In genomic region chr14:76329983-76330382, GRCm38 (mm10) we compare ENCODE assay signal across 23 mouse cellular contexts.
DNase-seq lines count a peak whose midpoint lies in the region; ATAC-seq and TF ChIP-seq lines count a peak whose summit lies in the region.
"Had no signal": no experiment of that assay in that cellular context is flagged by ENCODE, and none has a peak within 500 bp of the region (broad histone marks: within the 10 kb centered on the region; RNA-seq: fewer than 3 reads in every experiment).

No protein-coding gene starts in this region.

- TF ChIP-seq CTCF in liver, adult 2 months (IDR thresholded peaks at IDR 0.05; ENCODE audit: low read depth, low read length): no peak
- TF ChIP-seq CTCF in CH12.LX (conservative IDR thresholded peaks at IDR 0.05 in 1 of 2, IDR thresholded peaks at IDR 0.05 in 1 of 2; ENCODE audit: low read depth in 2 of 2, low read length in 2 of 2): no peak
- no peak for TF ChIP-seq CTCF in liver, postnatal 0 days (IDR thresholded peaks at IDR 0.05; ENCODE audit: low read depth)

- H3K9ac ChIP-seq in liver, adult 2 months (ENCODE audit: low read depth, low read length): no peak overlapping the region
- H3K9ac ChIP-seq in liver, embryonic 12.5 days: no peak overlapping the region
- H3K9ac ChIP-seq in CH12.LX (ENCODE audit: insufficient read depth, low read depth): no peak overlapping the region
- no peak overlapping the region for H3K9ac ChIP-seq in liver, postnatal 0 days (replicated peaks)
- no peak overlapping the region for H3K9ac ChIP-seq in forebrain, embryonic 15.5 days (replicated peaks)
- H3K9ac ChIP-seq: embryonic facial prominence, embryonic 13.5 days; forebrain, embryonic 12.5 days; heart, embryonic 12.5 days; liver, embryonic 14.5 days had no signal

- no peak overlapping the region for H3K27ac ChIP-seq in liver, adult 2 months (replicated peaks; ENCODE audit: insufficient read depth, low read depth, low read length)
- no peak overlapping the region for H3K27ac ChIP-seq in liver, embryonic 12.5 days
- no peak overlapping the region for H3K27ac ChIP-seq in CH12.LX (ENCODE audit: insufficient read depth, low read depth)
- H3K27ac ChIP-seq in liver, postnatal 0 days (ENCODE audit: low read depth): no peak overlapping the region
- H3K27ac ChIP-seq in forebrain, embryonic 15.5 days (replicated peaks): no peak overlapping the region
- H3K27ac ChIP-seq: embryonic facial prominence, embryonic 13.5 days; forebrain, embryonic 12.5 days; kidney, postnatal 0 days; liver, embryonic 14.5 days had no signal

- no peaks in the 10 kb centered on the region; the same call in 1 of the 2 replicates for H3K27me3 ChIP-seq in liver, adult 2 months (ENCODE audit: control insufficient read depth, insufficient read depth, low read length)
- H3K27me3 ChIP-seq in liver, embryonic 12.5 days (replicated peaks): no peaks in the 10 kb centered on the region
- no peaks in the 10 kb centered on the region for H3K27me3 ChIP-seq in CH12.LX (replicated peaks)
- H3K27me3 ChIP-seq in liver, postnatal 0 days (ENCODE audit: insufficient read depth, low read length): no peaks in the 10 kb centered on the region
- H3K27me3 ChIP-seq in forebrain, embryonic 15.5 days: no peaks in the 10 kb centered on the region
- H3K27me3 ChIP-seq: embryonic facial prominence, embryonic 13.5 days; forebrain, embryonic 12.5 days; heart, embryonic 12.5 days had no signal

- WGBS in liver, adult 2 months: 62% methylated on average over 5 of the region's 5 CpGs
- 32% methylated on average over 5 of the region's 5 CpGs for WGBS in liver, embryonic 12.5 days (ENCODE audit: insufficient replicate concordance)
- WGBS in liver, postnatal 0 days (ENCODE audit: insufficient replicate concordance): 29% methylated on average over 5 of the region's 5 CpGs
- 85% methylated on average over 5 of the region's 5 CpGs for WGBS in forebrain, embryonic 15.5 days

- dilution Hi-C loops in CH12.LX (cut with MboI; ENCODE audit: extremely low pct_ligation_motif_present, extremely low pct_unique_long_range_greater_than_20kb, low sequenced_read_pairs): no loop called here

- peak; percentile 25 for DNase-seq in liver, adult 2 months (ENCODE audit: extremely low read depth, low read depth, low spot score)
- peak; percentile 26 for DNase-seq in 416B (ENCODE audit: low read depth)
- peak; percentile 73 for DNase-seq in CH12.LX (ENCODE audit: extremely low read depth)
- DNase-seq in liver, postnatal 0 days: no peak
- no peak for DNase-seq in retina, embryonic 14.5 days (ENCODE audit: low spot score)
- DNase-seq in spleen, postnatal 14 days (ENCODE audit: low spot score in 2 of 2): no peak
- DNase-seq: adrenal gland, adult 2 months; cerebellum, adult 18-20 months; cerebellum, postnatal 14 days; heart, postnatal 10 days; kidney, adult 2 months; layer of hippocampus, adult 9-11 months; thymus, postnatal 14 days had no signal

- no peaks in the 10 kb centered on the region for H3K36me3 ChIP-seq in liver, adult 2 months (ENCODE audit: control insufficient read depth, insufficient read depth, low read length)
- no peaks in the 10 kb centered on the region for H3K36me3 ChIP-seq in liver, embryonic 12.5 days
- no peaks in the 10 kb centered on the region for H3K36me3 ChIP-seq in CH12.LX (replicated peaks in 1 of 2; ENCODE audit: control insufficient read depth in 1 of 2, insufficient read depth in 1 of 2, low read length in 1 of 2)
- H3K36me3 ChIP-seq in liver, postnatal 0 days (replicated peaks; ENCODE audit: insufficient read depth, low read length): no peaks in the 10 kb centered on the region
- H3K36me3 ChIP-seq in forebrain, embryonic 15.5 days: no peaks in the 10 kb centered on the region
- H3K36me3 ChIP-seq: embryonic facial prominence, embryonic 13.5 days; forebrain, embryonic 12.5 days; heart, embryonic 12.5 days; midbrain, embryonic 10.5 days had no signal

- no peak for TF ChIP-seq RAD21 in CH12.LX (IDR thresholded peaks at IDR 0.05; ENCODE audit: low read depth, low read length)

- no peaks in the 10 kb centered on the region for H3K79me2 ChIP-seq in liver, adult 2 months (ENCODE audit: control insufficient read depth, insufficient read depth, low read length)
- no peaks in the 10 kb centered on the region for H3K79me2 ChIP-seq in CH12.LX (replicated peaks; ENCODE audit: control insufficient read depth, extremely low read depth, insufficient read depth, poor library complexity, severe bottlenecking)

- no peak for TF ChIP-seq EP300 in CH12.LX (IDR thresholded peaks at IDR 0.05; ENCODE audit: low read length)
- no peak for TF ChIP-seq EP300 in liver, postnatal 0 days (IDR thresholded peaks at IDR 0.05; ENCODE audit: low read depth)

- in situ Hi-C loops in CH12.LX (cut with MboI; ENCODE audit: low pct_ligation_motif_present, low pct_unique_long_range_greater_than_20kb, low sequenced_read_pairs): no loop called here

- no peak for TF ChIP-seq POLR2A in liver, adult 2 months (IDR thresholded peaks at IDR 0.05; ENCODE audit: extremely low read depth, insufficient read depth, low read length)
- no peak for TF ChIP-seq POLR2A in CH12.LX (IDR thresholded peaks at IDR 0.05; ENCODE audit: low read depth, low read length)

- H3K4me3 ChIP-seq in liver, adult 2 months (ENCODE audit: insufficient read depth, low read depth, low read length): no peak overlapping the region
- H3K4me3 ChIP-seq in liver, embryonic 12.5 days: no peak overlapping the region
- no peak overlapping the region for H3K4me3 ChIP-seq in CH12.LX (replicated peaks in 1 of 3; ENCODE audit: low read depth in 2 of 3, low read length in 2 of 3, poor library complexity in 1 of 3)
- H3K4me3 ChIP-seq in liver, postnatal 0 days (ENCODE audit: low read depth, low read length): no peak overlapping the region
- H3K4me3 ChIP-seq in forebrain, embryonic 15.5 days: no peak overlapping the region
- H3K4me3 ChIP-seq: embryonic facial prominence, embryonic 13.5 days; erythroblast, embryonic 14.5 days; forebrain, embryonic 12.5 days; heart, embryonic 12.5 days; midbrain, embryonic 10.5 days had no signal

- no peaks in the 10 kb centered on the region for H3K9me3 ChIP-seq in liver, embryonic 12.5 days (replicated peaks)
- H3K9me3 ChIP-seq in CH12.LX (replicated peaks; ENCODE audit: low read length): no peaks in the 10 kb centered on the region
- no peaks in the 10 kb centered on the region for H3K9me3 ChIP-seq in liver, postnatal 0 days (ENCODE audit: low read length)
- H3K9me3 ChIP-seq in forebrain, embryonic 15.5 days: no peaks in the 10 kb centered on the region
- H3K9me3 ChIP-seq: embryonic facial prominence, embryonic 13.5 days; forebrain, embryonic 12.5 days; midbrain, embryonic 10.5 days had no signal

- no peak overlapping the region for H3K4me2 ChIP-seq in liver, embryonic 12.5 days
- no peak overlapping the region for H3K4me2 ChIP-seq in CH12.LX (ENCODE audit: insufficient read depth, low read depth, poor library complexity, severe bottlenecking)
- no peak overlapping the region for H3K4me2 ChIP-seq in liver, postnatal 0 days (ENCODE audit: low read depth, low read length)
- H3K4me2 ChIP-seq in forebrain, embryonic 15.5 days (replicated peaks): no peak overlapping the region
- H3K4me2 ChIP-seq: embryonic facial prominence, embryonic 13.5 days; forebrain, embryonic 12.5 days; heart, embryonic 12.5 days had no signal

- no peak for ATAC-seq in liver, embryonic 12.5 days
- peak; percentile 23; the same call in 1 of the 2 replicates for ATAC-seq in liver, postnatal 0 days
- no peak for ATAC-seq in forebrain, embryonic 15.5 days (replicated peaks)
- ATAC-seq: midbrain, embryonic 16.5 days had no signal

- no peaks in the 10 kb centered on the region for H3K4me1 ChIP-seq in liver, adult 2 months (ENCODE audit: control insufficient read depth, insufficient read depth, low read length)
- no peaks in the 10 kb centered on the region for H3K4me1 ChIP-seq in liver, embryonic 12.5 days
- peaks cover 0 to 18% of the 10 kb centered on the region in 2 experiments; a peak in 2 of 4 replicates for H3K4me1 ChIP-seq in CH12.LX (ENCODE audit: control insufficient read depth in 1 of 2, insufficient read depth in 2 of 2)
- no peaks in the 10 kb centered on the region for H3K4me1 ChIP-seq in liver, postnatal 0 days (ENCODE audit: insufficient read depth)
- H3K4me1 ChIP-seq in forebrain, embryonic 15.5 days: peaks cover 10% of the 10 kb centered on the region

TF ChIP-seq in CH12.LX, 34 proteins besides CTCF, POLR2A, EP300 and RAD21 (continues in another document):
- no peak for TF ChIP-seq ZKSCAN1 (IDR thresholded peaks at IDR 0.05; ENCODE audit: borderline replicate concordance, low read depth, low read length)
- no peak for TF ChIP-seq RCOR1 (conservative IDR thresholded peaks at IDR 0.05; ENCODE audit: low read depth, low read length)
- TF ChIP-seq MAX (IDR thresholded peaks at IDR 0.05; ENCODE audit: low read length): peak; percentile 85
- no peak for TF ChIP-seq KAT2A (IDR thresholded peaks at IDR 0.05; ENCODE audit: insufficient replicate concordance, low read length)
- TF ChIP-seq JUND (conservative IDR thresholded peaks at IDR 0.05; ENCODE audit: low read depth, low read length): no peak
- TF ChIP-seq CHD1 (IDR thresholded peaks at IDR 0.05; ENCODE audit: low read depth, low read length): no peak
- TF ChIP-seq MEF2A (IDR thresholded peaks at IDR 0.05; ENCODE audit: borderline replicate concordance, low read depth, low read length): no peak
- no peak for TF ChIP-seq SMC3 (IDR thresholded peaks at IDR 0.05; ENCODE audit: low read depth, low read length)
- 0 out of 2 replicates have a peak, but pooled peaks have one; percentile 42 for TF ChIP-seq MXI1 (IDR thresholded peaks at IDR 0.05; ENCODE audit: low read depth, low read length)
- no peak for TF ChIP-seq MAZ (IDR thresholded peaks at IDR 0.05; ENCODE audit: low read depth, low read length)
- TF ChIP-seq ZC3H11A (IDR thresholded peaks at IDR 0.05; ENCODE audit: low read depth, low read length): no peak
- TF ChIP-seq HCFC1 (IDR thresholded peaks at IDR 0.05; ENCODE audit: low read depth, low read length): no peak
- TF ChIP-seq NRF1 (IDR thresholded peaks at IDR 0.05; ENCODE audit: low read depth, low read length): no peak
- TF ChIP-seq ZMIZ1 (IDR thresholded peaks at IDR 0.05; ENCODE audit: low read depth, low read length): no peak
- no peak for TF ChIP-seq E2F4 (IDR thresholded peaks at IDR 0.05; ENCODE audit: insufficient replicate concordance, low read depth, low read length)
- no peak for TF ChIP-seq GABPA (IDR thresholded peaks at IDR 0.05; ENCODE audit: insufficient replicate concordance, low read depth, low read length)
- TF ChIP-seq TCF12 (IDR thresholded peaks at IDR 0.05; ENCODE audit: low read depth, low read length): no peak
- TF ChIP-seq ELF1 (IDR thresholded peaks at IDR 0.05; ENCODE audit: low read depth, low read length): no peak
- TF ChIP-seq USF1 (IDR thresholded peaks at IDR 0.05; ENCODE audit: low read depth, low read length): peak; percentile 62
- no peak for TF ChIP-seq POLR2AphosphoS2 (IDR thresholded peaks at IDR 0.05; ENCODE audit: low read depth, low read length)
- no peak for TF ChIP-seq SIN3A (IDR thresholded peaks at IDR 0.05; ENCODE audit: low read length)
- TF ChIP-seq NELFE (IDR thresholded peaks at IDR 0.05; ENCODE audit: low read depth, low read length): no peak
- TF ChIP-seq MYC (IDR thresholded peaks at IDR 0.05; ENCODE audit: low read depth, low read length): peak; percentile 95

Comparison
In these comparisons a context has a peak if more than half of its experiments do, and no peak if none do; other contexts are left out.
1. DNase-seq: peak in liver, adult 2 months (single experiment), 416B (single experiment) and CH12.LX (single experiment); none in liver, postnatal 0 days (single experiment), retina, embryonic 14.5 days (single experiment) and spleen, postnatal 14 days (0 of 2).